Mouse (Mus musculus): ENCODE measurements around the gene Cdrt4.

- TF ChIP-seq MAFK (IDR thresholded peaks at IDR 0.05; ENCODE audit: insufficient read depth, low read depth, low read length) (no peak), HCFC1 (IDR thresholded peaks at IDR 0.05; ENCODE audit: borderline replicate concordance, insufficient read depth, low read length) (no peak), ZNF384 (IDR thresholded peaks at IDR 0.05; ENCODE audit: low read depth, low read length) (no peak), CHD2 (IDR thresholded peaks at IDR 0.05; ENCODE audit: low read depth, low read length) (no peak)
Measured at GRCm38 (mm10) chr11:62997039-62997717, 46.2 kb downstream of the Cdrt4 start.
